Mouse (Mus musculus): ENCODE results near the gene Lta. TPM values are rescaled to one million over a fixed set of nuclear protein-coding genes. Genes with fewer than 3 reads are reported as not detected.
"Not testable (repeated sequence)": the region's sequence is repeated elsewhere in the genome, so short reads cannot be mapped to it uniquely, and the experiment has no call there.

Gene Lta
- polyA plus RNA-seq, 1 experiment from 2014 or later = 0.21 TPM

- Histone ChIP-seq H3K4me1 (peaks cover 42% of the 10 kb centered on the region), H3K9me3 (no peaks in the 10 kb centered on the region), H3K27me3 (no peaks in the 10 kb centered on the region), H3K4me3 (peak within 1 kb of the TSS; percentile 66), H3K4me2 (peak within 1 kb of the TSS; percentile 88), H3K36me3 (peaks cover 9% of the 10 kb centered on the region), H3K27ac (peak within 1 kb of the TSS; percentile 97), H3K9ac (peak within 1 kb of the TSS; percentile 85)
- ATAC-seq (ENCODE audit: borderline replicate concordance, extremely low read depth, low FRiP score, low TSS enrichment) = peak; percentile 88
- under 1% methylated on average over 35 of the region's 35 CpGs for WGBS
Measured at GRCm38 (mm10) chr17:35235614-35236389, 30.7 kb upstream of the Lta start, which contains the start of gene Nfkbil1. TSS of gene Nfkbil1 (minus strand) at chr17:35235792.

- peaks cover 35% of the 10 kb centered on the region for H3K4me1 ChIP-seq
- peak; percentile 7; the same call in 1 of the 2 replicates for ATAC-seq (ENCODE audit: borderline replicate concordance, extremely low read depth, low FRiP score, low TSS enrichment)
- 2% methylated on average over 31 of the region's 31 CpGs for WGBS
Measured at GRCm38 (mm10) chr17:35234903-35235302, 29.8 kb upstream of the Lta start.

GRCm38 (mm10) chr17:35234090-35234489 lies 28.9 kb upstream of the Lta start:
- H3K4me3 ChIP-seq = peak overlapping the region; percentile 66
- peak overlapping the region; percentile 97 for H3K27ac ChIP-seq
- H3K27me3 ChIP-seq; ATAC-seq (ENCODE audit: borderline replicate concordance, extremely low read depth, low FRiP score, low TSS enrichment); H3K9ac ChIP-seq; H3K9me3 ChIP-seq: not testable (repeated sequence)
- H3K4me2 ChIP-seq = peak overlapping the region; percentile 88
- peaks cover 24% of the 10 kb centered on the region for H3K36me3 ChIP-seq
- H3K4me1 ChIP-seq = peaks cover 35% of the 10 kb centered on the region
- 62% methylated on average over 7 of the region's 7 CpGs for WGBS

More at GRCm38 (mm10) chr17:35234903-35235302, 29.8 kb upstream of the Lta start:
- Histone ChIP-seq H3K27ac (peak overlapping the region; percentile 97), H3K9me3 (no peaks in the 10 kb centered on the region), H3K4me3 (peak overlapping the region; percentile 66), H3K36me3 (peaks cover 16% of the 10 kb centered on the region), H3K9ac (peak overlapping the region; percentile 85), H3K4me2 (peak overlapping the region; percentile 88), H3K27me3 (no peaks in the 10 kb centered on the region)

GRCm38 (mm10) chr17:35233114-35233980 lies 28.2 kb upstream of the Lta start, which contains the start of gene Atp6v1g2:
TSS of gene Atp6v1g2 (plus strand) at chr17:35233660.
- 33% methylated on average over 18 of the region's 18 CpGs for WGBS
- Histone ChIP-seq H3K9ac (no peak within 1 kb of the TSS; the same call in 1 of the 2 replicates), H3K4me2 (peak within 1 kb of the TSS; percentile 88), H3K9me3 (no peaks in the 10 kb centered on the region), H3K27ac (peak within 1 kb of the TSS; percentile 97), H3K36me3 (peaks cover 30% of the 10 kb centered on the region), H3K4me1 (peaks cover 35% of the 10 kb centered on the region), H3K4me3 (peak within 1 kb of the TSS; percentile 66), H3K27me3 (no peaks in the 10 kb centered on the region)
- no peak for ATAC-seq (ENCODE audit: borderline replicate concordance, extremely low read depth, low FRiP score, low TSS enrichment)

GRCm38 (mm10) chr17:35232659-35233058 lies 27.5 kb upstream of the Lta start:
- Histone ChIP-seq H3K4me2 (0 out of 2 replicates have a peak overlapping the region, but pooled peaks have one; percentile 88), H3K9ac (no peak overlapping the region), H3K9me3 (no peaks in the 10 kb centered on the region), H3K4me3 (no peak overlapping the region), H3K36me3 (peaks cover 32% of the 10 kb centered on the region), H3K4me1 (peaks cover 35% of the 10 kb centered on the region), H3K27ac (peak overlapping the region; percentile 97), H3K27me3 (no peaks in the 10 kb centered on the region)
- WGBS = 61% methylated on average over 5 of the region's 5 CpGs
- no peak for ATAC-seq (ENCODE audit: borderline replicate concordance, extremely low read depth, low FRiP score, low TSS enrichment)

GRCm38 (mm10) chr17:35232043-35232442 lies 26.9 kb upstream of the Lta start:
- Histone ChIP-seq H3K9me3 (no peaks in the 10 kb centered on the region), H3K4me1 (peaks cover 35% of the 10 kb centered on the region), H3K27me3 (no peaks in the 10 kb centered on the region), H3K9ac (no peak overlapping the region), H3K36me3 (peaks cover 38% of the 10 kb centered on the region), H3K27ac (no peak overlapping the region), H3K4me3 (no peak overlapping the region), H3K4me2 (no peak overlapping the region)
- no peak for ATAC-seq (ENCODE audit: borderline replicate concordance, extremely low read depth, low FRiP score, low TSS enrichment)
- WGBS = 16% methylated on average over 12 of the region's 12 CpGs

GRCm38 (mm10) chr17:35231022-35231421 lies 25.9 kb upstream of the Lta start:
- Histone ChIP-seq H3K4me1 (peaks cover 28% of the 10 kb centered on the region), H3K27ac (no peak overlapping the region), H3K27me3 (no peaks in the 10 kb centered on the region), H3K4me3 (no peak overlapping the region), H3K4me2 (no peak overlapping the region), H3K9ac (no peak overlapping the region), H3K9me3 (no peaks in the 10 kb centered on the region), H3K36me3 (peaks cover 45% of the 10 kb centered on the region)
- ATAC-seq (ENCODE audit: borderline replicate concordance, extremely low read depth, low FRiP score, low TSS enrichment) = no peak
- 88% methylated on average over 10 of the region's 10 CpGs for WGBS

- H3K4me3 ChIP-seq = no peak overlapping the region
- 77% methylated on average over 14 of the region's 14 CpGs for WGBS
- no peaks in the 10 kb centered on the region for H3K4me1 ChIP-seq
- no peak overlapping the region for H3K9ac ChIP-seq
- H3K4me2 ChIP-seq = no peak overlapping the region
- no peaks in the 10 kb centered on the region for H3K9me3 ChIP-seq
- H3K36me3 ChIP-seq = peaks cover 56% of the 10 kb centered on the region
- no peaks in the 10 kb centered on the region for H3K27me3 ChIP-seq
- H3K27ac ChIP-seq = no peak overlapping the region
- no peak for ATAC-seq (ENCODE audit: borderline replicate concordance, extremely low read depth, low FRiP score, low TSS enrichment)
Measured at GRCm38 (mm10) chr17:35226561-35227046, 21.5 kb upstream of the Lta start.

- Histone ChIP-seq H3K4me1 (peaks cover 6% of the 10 kb centered on the region), H3K27me3 (no peaks in the 10 kb centered on the region), H3K9ac (no peak overlapping the region), H3K4me3 (no peak overlapping the region), H3K4me2 (no peak overlapping the region), H3K36me3 (peaks cover 49% of the 10 kb centered on the region), H3K9me3 (no peaks in the 10 kb centered on the region), H3K27ac (no peak overlapping the region)
- ATAC-seq (ENCODE audit: borderline replicate concordance, extremely low read depth, low FRiP score, low TSS enrichment) = no peak
- WGBS = 91% methylated on average over 5 of the region's 5 CpGs
Measured at GRCm38 (mm10) chr17:35225456-35225855, 20.3 kb upstream of the Lta start.

GRCm38 (mm10) chr17:35224641-35225040 lies 19.5 kb upstream of the Lta start:
- ATAC-seq (ENCODE audit: borderline replicate concordance, extremely low read depth, low FRiP score, low TSS enrichment) = no peak
- Histone ChIP-seq H3K27me3 (no peaks in the 10 kb centered on the region), H3K9me3 (no peaks in the 10 kb centered on the region), H3K4me1 (peaks cover 14% of the 10 kb centered on the region), H3K36me3 (peaks cover 49% of the 10 kb centered on the region), H3K27ac (no peak overlapping the region), H3K9ac (no peak overlapping the region), H3K4me2 (no peak overlapping the region), H3K4me3 (no peak overlapping the region)
- WGBS = 92% methylated on average over 4 of the region's 4 CpGs

- Histone ChIP-seq H3K4me3 (no peak overlapping the region), H3K4me2 (no peak overlapping the region), H3K27me3 (no peaks in the 10 kb centered on the region), H3K9me3 (no peaks in the 10 kb centered on the region), H3K27ac (peak overlapping the region; percentile 58), H3K9ac (no peak overlapping the region), H3K36me3 (peaks cover 35% of the 10 kb centered on the region), H3K4me1 (peaks cover 21% of the 10 kb centered on the region)
- WGBS = 57% methylated on average over 6 of the region's 6 CpGs
- no peak for ATAC-seq (ENCODE audit: borderline replicate concordance, extremely low read depth, low FRiP score, low TSS enrichment)
Measured at GRCm38 (mm10) chr17:35222299-35222698, 17.1 kb upstream of the Lta start.
